Mouse (Mus musculus) neural tube, embryonic 14.5 days (tissue): Measurements from ENCODE around the gene Hoxd9. TPM values are rescaled to one million over a fixed set of nuclear protein-coding genes. Genes with fewer than 3 reads are reported as not detected.

Experiments used
- ATAC-seq: fragments of 200-750 bp; cut with Nextera tagmentation; 2 replicates; pipeline ENCODE4 v1.8.0; 2017; ENCODE audit warnings: low read depth, mild to moderate bottlenecking, moderate TSS enrichment, moderate library complexity
- H3K27ac ChIP-seq: fragments of 300-500 bp; sonication (generic); 2 replicates; pipeline ENCODE4 v1.5.1; 2014; ENCODE audit warnings: low read depth, mild to moderate bottlenecking, control low read depth, low read length, moderate library complexity, mixed read lengths
- H3K27me3 ChIP-seq: fragments of 300-500 bp; sonication (generic); 2 replicates; pipeline ENCODE4 v1.6.1; 2014; ENCODE audit warnings: low read length; ENCODE audit not compliant: control insufficient read depth, insufficient read depth
- H3K36me3 ChIP-seq: fragments of 300-500 bp; sonication (generic); 2 replicates; pipeline ENCODE4 v1.6.1; 2014; ENCODE audit warnings: low read length, mixed read lengths; ENCODE audit not compliant: control insufficient read depth, insufficient read depth
- H3K4me1 ChIP-seq: fragments of 300-500 bp; sonication (generic); 2 replicates; pipeline ENCODE4 v1.6.1; 2014; ENCODE audit warnings: low read length; ENCODE audit not compliant: control insufficient read depth, insufficient read depth
- H3K4me2 ChIP-seq: fragments of 300-500 bp; sonication (generic); 2 replicates; pipeline ENCODE4 v1.6.1; 2014; ENCODE audit warnings: mild to moderate bottlenecking, low read depth, low read length, control low read depth
- H3K4me3 ChIP-seq: fragments of 300-500 bp; sonication (generic); 2 replicates; pipeline ENCODE4 v1.5.1; 2014; ENCODE audit warnings: low read depth, low read length, control low read depth, mixed read lengths
- H3K9ac ChIP-seq: fragments of 300-500 bp; sonication (generic); replicated peaks from 2 replicates; pipeline ENCODE4 v1.6.1; 2014; ENCODE audit warnings: low read depth, mild to moderate bottlenecking, control low read depth, low read length, mixed read lengths
- H3K9me3 ChIP-seq: fragments of 300-500 bp; sonication (generic); 2 replicates; pipeline ENCODE4 v1.6.1; 2016; ENCODE audit warnings: low read length; ENCODE audit not compliant: control insufficient read depth
- WGBS: fragments of 180-500 bp; shearing (Covaris S2); extraction: QIAGEN DNeasy Blood & Tissue Kit; methylation state at CpG from one replicate; pipeline ENCODE4 v1.1.7; 2014; 5-methylcytosine and 5-hydroxymethylcytosine counted together
- polyA plus RNA-seq: library from polyadenylated mRNA; unstranded; fragments of >200 nt; fragmentation: Nextera tagmentation; extraction: Ambion mirVana; gene quantifications from 2 replicates; pipeline ENCODE4 v1.2.1, GENCODE M21; 2014

The Hoxd9 gene
- polyA plus RNA-seq, 1 experiment from 2014 or later: 37.4 TPM

- H3K9ac ChIP-seq: peak overlapping the region; percentile 99
- H3K36me3 ChIP-seq: no peaks in the 10 kb centered on the region
- H3K4me1 ChIP-seq: peaks cover 30% of the 10 kb centered on the region
- peak overlapping the region; percentile 75 for H3K4me2 ChIP-seq
- 0% methylated on average over 34 of the region's 66 CpGs for WGBS
- peak overlapping the region; percentile 77 for H3K4me3 ChIP-seq
- H3K27me3 ChIP-seq: no peaks in the 10 kb centered on the region
- no peak; the same call in 1 of the 2 replicates for ATAC-seq
- H3K9me3 ChIP-seq: no peaks in the 10 kb centered on the region
- H3K27ac ChIP-seq: peak overlapping the region; percentile 100
Observed at GRCm38 (mm10) chr2:74704999-74705466, 7.5 kb downstream of the Hoxd9 start.

GRCm38 (mm10) chr2:74705467-74706089 is 8.1 kb downstream of the Hoxd9 start:
- no peaks in the 10 kb centered on the region for H3K27me3 ChIP-seq
- no peaks in the 10 kb centered on the region for H3K9me3 ChIP-seq
- WGBS: under 1% methylated on average over 58 of the region's 85 CpGs
- peaks cover 35% of the 10 kb centered on the region for H3K4me1 ChIP-seq
- H3K4me2 ChIP-seq: peak overlapping the region; percentile 75
- H3K36me3 ChIP-seq: no peaks in the 10 kb centered on the region
- ATAC-seq: peak; percentile 70
- H3K4me3 ChIP-seq: peak overlapping the region; percentile 77
- H3K27ac ChIP-seq: peak overlapping the region; percentile 100
- H3K9ac ChIP-seq: peak overlapping the region; percentile 99

GRCm38 (mm10) chr2:74706393-74706960 is 8.9 kb downstream of the Hoxd9 start:
- Histone ChIP-seq H3K27me3 (no peaks in the 10 kb centered on the region), H3K9ac (peak overlapping the region; percentile 99), H3K27ac (peak overlapping the region; percentile 100), H3K36me3 (no peaks in the 10 kb centered on the region), H3K4me2 (peak overlapping the region; percentile 75), H3K4me3 (peak overlapping the region; percentile 77), H3K4me1 (peaks cover 39% of the 10 kb centered on the region), H3K9me3 (no peaks in the 10 kb centered on the region)
- under 1% methylated on average over 13 of the region's 13 CpGs for WGBS
- no peak for ATAC-seq

- peak overlapping the region; percentile 73 for H3K27ac ChIP-seq
- 11% methylated on average over 7 of the region's 7 CpGs for WGBS
- peak overlapping the region; percentile 75 for H3K4me2 ChIP-seq
- H3K4me3 ChIP-seq: peak overlapping the region; percentile 77
- no peak for ATAC-seq
- peak overlapping the region; percentile 56 for H3K9ac ChIP-seq
- no peaks in the 10 kb centered on the region for H3K27me3 ChIP-seq
- peaks cover 39% of the 10 kb centered on the region for H3K4me1 ChIP-seq
- H3K36me3 ChIP-seq: no peaks in the 10 kb centered on the region
- H3K9me3 ChIP-seq: no peaks in the 10 kb centered on the region
Observed at GRCm38 (mm10) chr2:74707599-74707998, 10.1 kb downstream of the Hoxd9 start.

- ATAC-seq: no peak
- Histone ChIP-seq H3K4me3 (peak overlapping the region; percentile 26), H3K9me3 (no peaks in the 10 kb centered on the region), H3K36me3 (no peaks in the 10 kb centered on the region), H3K27ac (peak overlapping the region; percentile 75), H3K27me3 (no peaks in the 10 kb centered on the region), H3K4me2 (peak overlapping the region; percentile 75), H3K9ac (peak overlapping the region; percentile 52), H3K4me1 (peaks cover 33% of the 10 kb centered on the region)
- 11% methylated on average over 4 of the region's 4 CpGs for WGBS
Observed at GRCm38 (mm10) chr2:74708676-74709075, 11.1 kb downstream of the Hoxd9 start.

GRCm38 (mm10) chr2:74709465-74710419 is 12.2 kb downstream of the Hoxd9 start:
- Histone ChIP-seq H3K9ac (peak overlapping the region; percentile 100), H3K4me1 (peaks cover 29% of the 10 kb centered on the region), H3K27me3 (no peaks in the 10 kb centered on the region), H3K36me3 (no peaks in the 10 kb centered on the region), H3K4me2 (peak overlapping the region; percentile 75), H3K9me3 (no peaks in the 10 kb centered on the region), H3K4me3 (peak overlapping the region; percentile 99; the same call in 1 of the 2 replicates), H3K27ac (peak overlapping the region; percentile 100)
- 13% methylated on average over 5 of the region's 5 CpGs for WGBS
- no peak for ATAC-seq

- Histone ChIP-seq H3K4me3 (peak overlapping the region; percentile 99), H3K27me3 (no peaks in the 10 kb centered on the region), H3K36me3 (no peaks in the 10 kb centered on the region), H3K4me1 (peaks cover 34% of the 10 kb centered on the region), H3K4me2 (peak overlapping the region; percentile 75), H3K9ac (peak overlapping the region; percentile 100), H3K9me3 (no peaks in the 10 kb centered on the region), H3K27ac (peak overlapping the region; percentile 100)
- 0% methylated on average over 16 of the region's 16 CpGs for WGBS
- no peak for ATAC-seq
Observed at GRCm38 (mm10) chr2:74710929-74711543, 13.5 kb downstream of the Hoxd9 start.

- no peaks in the 10 kb centered on the region for H3K9me3 ChIP-seq
- H3K36me3 ChIP-seq: no peaks in the 10 kb centered on the region
- no peaks in the 10 kb centered on the region for H3K27me3 ChIP-seq
- H3K4me1 ChIP-seq: peaks cover 39% of the 10 kb centered on the region
- H3K4me2 ChIP-seq: peak within 1 kb of the TSS; percentile 75
- H3K27ac ChIP-seq: peak within 1 kb of the TSS; percentile 100
- H3K9ac ChIP-seq: peak within 1 kb of the TSS; percentile 100
- peak; percentile 74 for ATAC-seq
- WGBS: under 1% methylated on average over 65 of the region's 65 CpGs
- peak within 1 kb of the TSS; percentile 99 for H3K4me3 ChIP-seq
Observed at GRCm38 (mm10) chr2:74711721-74712621, 14.4 kb downstream of the Hoxd9 start, which contains the start of the genes Hoxd3 and Hoxd4. TSS of gene Hoxd3 (plus strand) at chr2:74711927. TSS of gene Hoxd4 (plus strand) at chr2:74711929.
